Mouse (Mus musculus): ENCODE data around the gene Ralbp1. TPM values are rescaled to one million over a fixed set of nuclear protein-coding genes. Genes with fewer than 3 reads are reported as not detected.
A peak's percentile ranks its signal among the peaks of the same experiment; 100 is the strongest.

Gene Ralbp1
- polyA plus RNA-seq, 1 experiment from 2014 or later, result 46.4 TPM

DNA sequence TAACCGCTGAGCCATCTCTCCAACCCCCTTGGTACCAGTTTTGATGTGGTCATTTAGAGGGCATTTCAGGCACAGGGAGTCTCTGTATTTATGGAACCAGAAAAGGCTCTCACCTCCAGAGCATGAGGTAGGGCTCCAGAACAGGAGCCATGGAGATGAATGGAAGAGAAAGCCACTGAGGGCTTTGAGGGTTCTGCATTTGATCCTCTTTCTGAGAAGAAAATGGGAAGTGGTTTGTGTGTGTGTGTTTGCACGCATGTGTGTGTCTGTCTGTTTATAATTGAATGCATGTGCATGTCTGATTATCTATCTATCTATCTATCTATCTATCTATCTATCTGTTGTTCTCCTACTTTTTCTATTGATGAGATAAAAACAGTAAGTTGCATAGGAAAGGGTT is 26.6 kb upstream of the Ralbp1 start:
- no peaks in the 10 kb centered on the region for H3K27me3 ChIP-seq (ENCODE audit: insufficient read depth, poor library complexity, severe bottlenecking)

DNA sequence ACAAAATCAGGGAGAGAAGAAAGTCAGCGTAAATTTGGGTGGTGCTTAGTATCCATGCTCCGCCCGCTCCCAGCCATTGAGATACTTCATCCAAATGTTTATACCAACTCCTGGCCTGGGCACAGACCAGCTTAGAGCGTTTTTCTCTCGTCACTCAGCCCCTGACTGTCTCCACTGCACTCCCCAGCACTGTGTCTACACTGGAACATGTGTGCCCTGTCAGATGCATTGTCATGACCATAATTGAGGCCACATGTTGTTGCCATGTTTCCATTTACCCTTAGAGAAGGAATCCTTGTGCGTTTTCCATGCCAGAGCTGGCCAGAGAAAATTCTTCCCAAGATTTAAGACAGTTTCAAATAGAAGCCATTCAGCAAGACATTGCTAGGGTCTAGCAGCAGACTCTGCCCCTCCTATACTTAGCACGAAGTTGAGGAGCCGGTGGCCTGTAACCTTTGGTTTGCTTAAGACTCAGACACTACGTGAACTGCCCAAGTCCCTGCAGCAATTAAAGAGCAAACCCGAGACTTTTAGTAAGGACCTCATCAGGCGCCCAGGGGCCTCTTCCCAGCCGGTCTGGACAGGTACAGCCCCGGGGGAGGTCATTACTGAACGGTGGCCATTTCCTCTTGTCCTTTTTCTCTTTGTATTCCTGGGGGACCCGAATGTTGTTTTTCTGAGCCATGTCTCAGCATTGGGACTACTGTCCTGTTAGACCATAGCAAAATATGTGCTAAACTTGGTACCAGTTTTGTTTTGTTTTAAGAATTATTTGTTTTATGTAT is 25.9 kb upstream of the Ralbp1 start:
- no peak overlapping the region for H3K27ac ChIP-seq
- H3K36me3 ChIP-seq, result no peaks in the 10 kb centered on the region
- H3K9me3 ChIP-seq, result no peaks in the 10 kb centered on the region
- no peak overlapping the region for H3K4me3 ChIP-seq
- H3K27me3 ChIP-seq (ENCODE audit: insufficient read depth, poor library complexity, severe bottlenecking), result no peaks in the 10 kb centered on the region
- H3K4me1 ChIP-seq (replicated peaks), result peaks cover 18% of the 10 kb centered on the region
- no peak for DNase-seq (ENCODE audit: low spot score)
- 77% methylated on average over 15 of the region's 15 CpGs for WGBS

More for the DNA sequence above, 26.6 kb upstream of the Ralbp1 start:
- H3K4me1 ChIP-seq (replicated peaks), result peaks cover 13% of the 10 kb centered on the region
- 94% methylated on average over 2 of the region's 2 CpGs for WGBS
- H3K36me3 ChIP-seq, result no peaks in the 10 kb centered on the region
- no peaks in the 10 kb centered on the region for H3K9me3 ChIP-seq
- no peak for DNase-seq (ENCODE audit: low spot score)
- no peak overlapping the region for H3K27ac ChIP-seq
- H3K4me3 ChIP-seq, result no peak overlapping the region

- peaks cover 10% of the 10 kb centered on the region for H3K4me1 ChIP-seq (replicated peaks)
Observed at GRCm38 (mm10) chr17:65908270-65908669, 22.7 kb upstream of the Ralbp1 start.

DNA sequence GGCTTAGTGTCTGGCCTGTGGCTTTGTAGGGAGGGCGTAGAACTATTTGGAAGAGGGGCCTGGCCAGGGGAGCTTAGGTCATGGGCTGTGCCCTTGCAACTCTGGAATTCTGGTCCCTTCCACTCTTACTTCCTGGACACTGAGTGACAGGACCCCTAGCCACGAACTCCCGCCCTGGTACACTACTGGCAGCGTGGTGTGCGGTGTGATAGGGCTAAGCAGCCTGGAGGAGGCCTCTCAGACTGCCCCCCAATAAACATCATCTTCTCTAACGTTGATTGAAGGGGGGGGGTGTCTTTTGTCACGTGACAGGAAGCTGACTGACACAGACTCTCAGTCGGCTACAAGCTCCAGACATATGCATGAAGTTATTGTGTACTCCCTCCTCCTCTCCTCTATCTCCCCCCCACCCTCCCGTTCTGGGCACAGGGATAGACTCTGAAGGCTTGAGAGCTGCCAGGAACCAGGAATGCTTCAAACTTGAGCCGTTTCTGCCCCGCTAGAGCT is 21.4 kb upstream of the Ralbp1 start:
- Histone ChIP-seq H3K9me3 (peaks cover 8% of the 10 kb centered on the region), H3K4me3 (no peak overlapping the region), H3K36me3 (no peaks in the 10 kb centered on the region), H3K27me3 (ENCODE audit: insufficient read depth, poor library complexity, severe bottlenecking) (no peaks in the 10 kb centered on the region), H3K4me1 (replicated peaks) (peaks cover 10% of the 10 kb centered on the region), H3K27ac (0 out of 2 replicates have a peak overlapping the region, but pooled peaks have one; percentile 40)
- no peak for DNase-seq (ENCODE audit: low spot score)
- WGBS, result 68% methylated on average over 11 of the region's 11 CpGs

More at GRCm38 (mm10) chr17:65908270-65908669, 22.7 kb upstream of the Ralbp1 start:
- Histone ChIP-seq H3K27ac (no peak overlapping the region), H3K27me3 (ENCODE audit: insufficient read depth, poor library complexity, severe bottlenecking) (no peaks in the 10 kb centered on the region), H3K36me3 (no peaks in the 10 kb centered on the region), H3K9me3 (peaks cover 3% of the 10 kb centered on the region; the same call in 1 of the 2 replicates), H3K4me3 (no peak overlapping the region)
- no peak for DNase-seq (ENCODE audit: low spot score)

GRCm38 (mm10) chr17:65906313-65906894 is 20.8 kb upstream of the Ralbp1 start:
- H3K36me3 ChIP-seq, result no peaks in the 10 kb centered on the region
- WGBS, result 50% methylated on average over 12 of the region's 12 CpGs
- peaks cover 8% of the 10 kb centered on the region for H3K9me3 ChIP-seq
- H3K4me3 ChIP-seq, result no peak overlapping the region
- H3K27me3 ChIP-seq (ENCODE audit: insufficient read depth, poor library complexity, severe bottlenecking), result no peaks in the 10 kb centered on the region
- no peak for DNase-seq (ENCODE audit: low spot score)
- peaks cover 7% of the 10 kb centered on the region for H3K4me1 ChIP-seq (replicated peaks)
- no peak overlapping the region for H3K27ac ChIP-seq

DNA sequence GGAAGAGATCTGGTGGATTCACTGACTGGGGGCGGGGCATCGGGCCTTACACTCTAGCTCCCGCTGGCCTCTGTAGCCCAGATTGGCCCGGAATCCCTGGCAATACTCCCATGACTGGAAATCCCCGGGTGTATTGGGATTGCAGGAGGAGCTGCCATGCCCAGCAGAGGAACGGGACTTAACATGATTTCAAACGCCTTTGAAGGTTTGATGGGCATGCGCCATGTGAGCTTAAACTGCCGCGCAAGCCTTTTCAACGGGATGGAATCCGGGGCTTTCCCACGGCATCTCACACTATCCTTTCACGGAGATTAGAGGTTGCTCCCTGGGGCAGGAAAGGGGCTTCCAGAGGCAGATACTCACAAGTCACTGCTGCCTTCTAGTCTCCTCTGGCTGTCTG is 19.6 kb upstream of the Ralbp1 start:
- DNase-seq (ENCODE audit: low spot score), result no peak
- no peak overlapping the region for H3K27ac ChIP-seq
- no peaks in the 10 kb centered on the region for H3K27me3 ChIP-seq (ENCODE audit: insufficient read depth, poor library complexity, severe bottlenecking)
- peaks cover 7% of the 10 kb centered on the region for H3K4me1 ChIP-seq (replicated peaks)
- H3K36me3 ChIP-seq, result no peaks in the 10 kb centered on the region
- H3K9me3 ChIP-seq, result peaks cover 8% of the 10 kb centered on the region
- 86% methylated on average over 14 of the region's 14 CpGs for WGBS
- H3K4me3 ChIP-seq, result no peak overlapping the region

DNA sequence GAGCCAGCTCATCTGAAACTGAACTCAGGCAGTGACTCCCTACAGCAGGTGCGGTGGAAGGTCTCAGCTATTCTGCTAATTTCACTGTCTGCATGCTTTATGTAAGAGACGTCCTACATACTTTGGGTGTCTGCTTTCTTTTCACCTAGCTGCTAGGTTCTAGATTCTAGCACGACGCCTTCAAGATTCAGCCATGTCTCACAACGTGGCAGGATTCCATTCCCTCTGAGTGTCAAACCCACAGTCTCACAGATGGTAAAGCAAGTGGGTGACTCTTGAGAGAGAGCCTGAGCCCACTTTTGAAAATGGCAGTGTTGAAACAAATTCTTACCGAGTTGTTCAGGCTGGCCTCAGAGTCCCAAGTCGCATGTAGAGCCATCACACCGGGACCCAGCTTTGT is 18.2 kb upstream of the Ralbp1 start:
- Histone ChIP-seq H3K4me3 (no peak overlapping the region), H3K9me3 (peaks cover 8% of the 10 kb centered on the region), H3K4me1 (replicated peaks) (peaks cover 7% of the 10 kb centered on the region), H3K36me3 (no peaks in the 10 kb centered on the region), H3K27ac (no peak overlapping the region), H3K27me3 (ENCODE audit: insufficient read depth, poor library complexity, severe bottlenecking) (no peaks in the 10 kb centered on the region)
- WGBS, result 95% methylated on average over 8 of the region's 8 CpGs
- DNase-seq (ENCODE audit: low spot score), result no peak

DNA sequence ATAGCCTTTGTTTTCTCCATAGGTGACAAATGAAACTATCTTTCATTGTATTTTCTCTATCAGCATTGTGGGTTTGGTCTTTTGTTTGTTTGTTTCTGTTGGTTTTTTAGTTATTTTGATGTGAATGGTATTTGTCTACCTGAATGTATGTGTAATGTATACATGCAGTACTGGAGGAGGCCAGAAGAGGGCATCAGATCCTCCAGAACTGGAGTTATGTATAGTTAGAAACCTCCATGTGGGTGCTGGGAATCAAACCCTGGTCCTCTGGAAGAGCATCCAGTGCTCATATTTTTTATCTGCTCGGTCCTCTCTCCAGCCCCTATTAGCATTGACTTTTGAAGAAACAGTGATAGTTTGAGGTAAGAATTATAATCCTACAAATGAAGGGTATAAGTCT is 17.4 kb upstream of the Ralbp1 start:
- DNase-seq (ENCODE audit: low spot score), result no peak
- Histone ChIP-seq H3K4me3 (no peak overlapping the region), H3K4me1 (replicated peaks) (peaks cover 7% of the 10 kb centered on the region), H3K9me3 (peaks cover 8% of the 10 kb centered on the region), H3K27ac (no peak overlapping the region), H3K27me3 (ENCODE audit: insufficient read depth, poor library complexity, severe bottlenecking) (no peaks in the 10 kb centered on the region), H3K36me3 (no peaks in the 10 kb centered on the region)
- 97% methylated on average over 1 of the region's 1 CpGs for WGBS

GRCm38 (mm10) chr17:65902281-65902680 is 16.7 kb upstream of the Ralbp1 start:
- H3K27me3 ChIP-seq (ENCODE audit: insufficient read depth, poor library complexity, severe bottlenecking), result no peaks in the 10 kb centered on the region
- no peak for DNase-seq (ENCODE audit: low spot score)
- 92% methylated on average over 6 of the region's 6 CpGs for WGBS
- no peak overlapping the region for H3K4me3 ChIP-seq
- H3K9me3 ChIP-seq, result peaks cover 8% of the 10 kb centered on the region
- no peaks in the 10 kb centered on the region for H3K36me3 ChIP-seq
- peaks cover 7% of the 10 kb centered on the region for H3K4me1 ChIP-seq (replicated peaks)
- no peak overlapping the region for H3K27ac ChIP-seq

DNA sequence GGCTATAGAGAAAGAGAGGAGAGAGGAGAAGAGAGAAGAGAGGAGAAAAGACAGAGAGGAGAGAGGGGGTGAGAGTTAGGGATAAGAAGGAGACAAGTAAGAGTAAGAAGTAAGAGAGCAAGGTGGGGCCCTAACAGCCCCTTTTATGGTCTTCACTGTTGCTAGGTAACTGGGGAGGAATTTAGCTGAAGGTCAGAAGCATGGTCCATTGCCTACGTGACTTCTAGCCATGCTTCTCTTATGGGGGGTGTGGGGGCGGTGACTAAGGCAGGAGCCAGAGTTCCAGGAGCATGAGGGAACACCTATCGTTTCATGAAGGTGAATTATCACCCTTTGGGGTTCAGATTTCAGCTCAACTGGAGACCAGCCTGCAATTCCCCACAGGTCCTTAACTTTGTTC is 10.4 kb upstream of the Ralbp1 start:
- Histone ChIP-seq H3K36me3 (no peaks in the 10 kb centered on the region), H3K4me3 (no peak overlapping the region), H3K27ac (no peak overlapping the region), H3K4me1 (replicated peaks) (no peaks in the 10 kb centered on the region), H3K9me3 (0 out of 2 replicates have a peak, but pooled peaks cover 3% of the 10 kb centered on the region), H3K27me3 (ENCODE audit: insufficient read depth, poor library complexity, severe bottlenecking) (no peaks in the 10 kb centered on the region)
- no peak for DNase-seq (ENCODE audit: low spot score)
- 71% methylated on average over 3 of the region's 3 CpGs for WGBS

- H3K36me3 ChIP-seq, result no peaks in the 10 kb centered on the region
- H3K4me3 ChIP-seq, result no peak overlapping the region
- no peaks in the 10 kb centered on the region for H3K27me3 ChIP-seq (ENCODE audit: insufficient read depth, poor library complexity, severe bottlenecking)
- 82% methylated on average over 5 of the region's 5 CpGs for WGBS
- H3K27ac ChIP-seq, result no peak overlapping the region
- no peaks in the 10 kb centered on the region for H3K9me3 ChIP-seq
- DNase-seq (ENCODE audit: low spot score), result no peak
- H3K4me1 ChIP-seq (replicated peaks), result peaks cover 14% of the 10 kb centered on the region
Observed at GRCm38 (mm10) chr17:65889476-65889875, 3.9 kb upstream of the Ralbp1 start.

DNA sequence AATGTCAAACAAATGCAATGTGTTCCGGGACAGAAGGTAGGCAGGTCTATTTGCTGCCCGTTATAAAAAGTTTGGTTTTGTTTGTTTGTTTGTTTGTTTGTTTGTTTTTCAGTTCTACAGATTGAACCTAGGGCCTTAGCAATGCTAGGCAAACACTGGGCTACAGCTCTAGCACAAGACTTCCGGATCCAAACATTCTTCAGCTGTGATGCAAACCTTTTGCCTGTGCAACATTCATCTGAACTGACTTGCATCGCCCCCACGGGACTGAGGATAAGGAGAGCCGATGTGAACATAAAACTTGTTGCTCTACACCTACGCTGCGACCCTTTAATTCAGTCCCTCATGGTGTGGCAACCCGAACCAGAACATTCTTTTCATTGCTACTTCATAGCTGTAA is 973 bp upstream of the Ralbp1 start:
- Histone ChIP-seq H3K27me3 (ENCODE audit: insufficient read depth, poor library complexity, severe bottlenecking) (no peaks in the 10 kb centered on the region), H3K36me3 (no peaks in the 10 kb centered on the region), H3K27ac (no peak overlapping the region), H3K9me3 (no peaks in the 10 kb centered on the region), H3K4me1 (replicated peaks) (peaks cover 29% of the 10 kb centered on the region), H3K4me3 (peak overlapping the region; percentile 93)
- DNase-seq (ENCODE audit: low spot score), result no peak
- whole genome bisulfite sequencing, result 85% methylated on average over 9 of the region's 9 CpGs

- Histone ChIP-seq H3K4me1 (replicated peaks) (peaks cover 29% of the 10 kb centered on the region), H3K27me3 (ENCODE audit: insufficient read depth, poor library complexity, severe bottlenecking) (no peaks in the 10 kb centered on the region), H3K4me3 (peak overlapping the region; percentile 93), H3K9me3 (no peaks in the 10 kb centered on the region), H3K36me3 (no peaks in the 10 kb centered on the region), H3K27ac (peak overlapping the region; percentile 93)
- no peak for DNase-seq (ENCODE audit: low spot score)
- whole genome bisulfite sequencing, result under 1% methylated on average over 11 of the region's 11 CpGs
Observed at GRCm38 (mm10) chr17:65885398-65885696, 251 bp downstream of the Ralbp1 start.
